Comparison of ENCODE assay signal across 9 mouse cellular contexts in genomic region chr5:32607776-32608355, GRCm38 (mm10). TPM values are rescaled to one million over a fixed set of nuclear protein-coding genes. Genes with fewer than 3 reads are reported as not detected.
A peak's percentile ranks its signal among the peaks of the same experiment; 100 is the strongest.
DNase-seq lines count a peak whose midpoint lies in the region; ATAC-seq and TF ChIP-seq lines count a peak whose summit lies in the region.
"Had no signal": no experiment of that assay in that cellular context is flagged by ENCODE, and none has a peak within 500 bp of the region (broad histone marks: within the 10 kb centered on the region; RNA-seq: fewer than 3 reads in every experiment).

No protein-coding gene starts in this region.

- H3K4me1 ChIP-seq in heart, postnatal 0 days (ENCODE audit: control insufficient read depth, insufficient read depth): peaks cover 2% of the 10 kb centered on the region; the same call in 1 of the 2 replicates
- H3K4me1 ChIP-seq in forebrain, embryonic 15.5 days: peaks cover 16% of the 10 kb centered on the region

- no peaks in the 10 kb centered on the region for H3K9me3 ChIP-seq in heart, postnatal 0 days (replicated peaks; ENCODE audit: control insufficient read depth, low read length)
- no peaks in the 10 kb centered on the region for H3K9me3 ChIP-seq in forebrain, embryonic 15.5 days

- no peak for TF ChIP-seq EP300 in heart, postnatal 0 days (IDR thresholded peaks at IDR 0.05; ENCODE audit: low read depth)

- H3K4me3 ChIP-seq in heart, postnatal 0 days (ENCODE audit: low read depth, low read length): no peak overlapping the region
- H3K4me3 ChIP-seq in forebrain, embryonic 15.5 days: no peak overlapping the region
- H3K4me3 ChIP-seq: erythroblast, embryonic 14.5 days had no signal

- H3K27me3 ChIP-seq in heart, postnatal 0 days (ENCODE audit: control insufficient read depth, insufficient read depth, low read length): no peaks in the 10 kb centered on the region
- H3K27me3 ChIP-seq in forebrain, embryonic 15.5 days: no peaks in the 10 kb centered on the region

- peak overlapping the region; percentile 60 for H3K27ac ChIP-seq in heart, postnatal 0 days (ENCODE audit: low read depth)
- no peak overlapping the region for H3K27ac ChIP-seq in forebrain, embryonic 15.5 days (replicated peaks)

- ATAC-seq in heart, postnatal 0 days (ENCODE audit: insufficient read depth, low read depth): no peak
- no peak for ATAC-seq in forebrain, embryonic 15.5 days (replicated peaks)
- no peak for ATAC-seq in granulocyte monocyte progenitor cell, adult 5-6 weeks (replicated peaks; ENCODE audit: poor library complexity, severe bottlenecking)

- TF ChIP-seq CTCF in heart, postnatal 0 days (IDR thresholded peaks at IDR 0.05; ENCODE audit: low read depth): no peak

- H3K36me3 ChIP-seq in heart, postnatal 0 days (replicated peaks; ENCODE audit: control insufficient read depth, insufficient read depth, low read length): no peaks in the 10 kb centered on the region
- no peaks in the 10 kb centered on the region for H3K36me3 ChIP-seq in forebrain, embryonic 15.5 days

- no peak overlapping the region for H3K9ac ChIP-seq in heart, postnatal 0 days (replicated peaks; ENCODE audit: low read depth, low read length)
- H3K9ac ChIP-seq in forebrain, embryonic 15.5 days (replicated peaks): no peak overlapping the region

- 21% methylated on average over 2 of the region's 2 CpGs for WGBS in heart, postnatal 0 days
- WGBS in forebrain, embryonic 15.5 days: 53% methylated on average over 2 of the region's 2 CpGs

- peak; percentile 78 for DNase-seq in 3T3-L1 (ENCODE audit: low read depth, low spot score)
- DNase-seq in T-cell, adult 2 months (ENCODE audit: low spot score): peak; percentile 2
- no peak for DNase-seq in heart, postnatal 0 days (ENCODE audit: low spot score)
- DNase-seq in kidney, postnatal 36 days: peak; percentile 33 to 54
- DNase-seq in cerebellum, adult 18-20 months: no peak

- 0 out of 2 replicates have a peak overlapping the region, but pooled peaks have one; percentile 7 for H3K4me2 ChIP-seq in heart, postnatal 0 days (ENCODE audit: low read depth, low read length)
- no peak overlapping the region for H3K4me2 ChIP-seq in forebrain, embryonic 15.5 days (replicated peaks)
- H3K4me2 ChIP-seq: midbrain, embryonic 11.5 days had no signal

RNA-seq across cellular contexts. Expression of gene Yes1, which starts 3.1 kb away (rescaled TPM):
- 22.6 and 24.5 TPM in 2 replicates for total RNA-seq in heart, postnatal 0 days (2014; rRNA removed; ENCODE audit: low replicate concordance)
- polyA plus RNA-seq in heart, postnatal 0 days (2015; fragmentation: Nextera tagmentation; extraction: Ambion mirVana): 19.0 and 20.7 TPM in 2 replicates
- polyA plus RNA-seq in forebrain, embryonic 15.5 days (2015; fragmentation: Nextera tagmentation; extraction: Ambion mirVana): 23.3 and 23.7 TPM in 2 replicates
- not detected in 2 replicates for total RNA-seq in granulocyte monocyte progenitor cell, adult 5-6 weeks (2014; fragmentation: Nextera tagmentation)
- total RNA-seq in granulocyte monocyte progenitor cell, adult 5-6 weeks (2017): 1.3 TPM in 1 of 2 replicates, not detected in the other
- polyA plus RNA-seq: erythroblast, embryonic 14.5 days had no signal

Comparison
In these comparisons a context has a peak if more than half of its experiments do, and no peak if none do; other contexts are left out.
1. DNase-seq: peak in 3T3-L1 (single experiment), T-cell, adult 2 months (single experiment) and kidney, postnatal 36 days (2 of 2); none in heart, postnatal 0 days (single experiment) and cerebellum, adult 18-20 months (0 of 2).
2. RNA of gene Yes1, which starts 3.1 kb away (total RNA-seq): 22.6 to 24.5 TPM in heart, postnatal 0 days; 1.3 TPM in granulocyte monocyte progenitor cell, adult 5-6 weeks; every median in the first group is over 10 times any median in the second.